Mouse (Mus musculus) forebrain, postnatal 0 days (tissue): ENCODE measurements around the gene Dhrs3. TPM values are rescaled to one million over a fixed set of nuclear protein-coding genes. Genes with fewer than 3 reads are reported as not detected.
A peak's percentile ranks its signal among the peaks of the same experiment; 100 is the strongest.

Experiments used
- ATAC-seq: fragments of 200-750 bp; cut with Nextera tagmentation; 2 replicates; pipeline ENCODE4 v1.8.0; 2017; ENCODE audit warnings: mild to moderate bottlenecking, moderate library complexity
- DNase-seq: peaks from one replicate; pipeline ENCODE4 v3.0.0-alpha.2; 2015
- H3K27ac ChIP-seq: fragments of 300-500 bp; sonication (generic); 2 replicates; pipeline ENCODE4 v1.5.1; 2014; ENCODE audit warnings: low read depth, mild to moderate bottlenecking, antibody characterized with exemption, low read length, moderate library complexity, mixed read lengths
- H3K27me3 ChIP-seq: fragments of 300-500 bp; sonication (generic); 2 replicates; pipeline ENCODE4 v1.6.1; 2014; ENCODE audit warnings: mild to moderate bottlenecking, low read length, mixed read lengths; ENCODE audit not compliant: insufficient read depth
- H3K36me3 ChIP-seq: fragments of 300-500 bp; sonication (generic); 2 replicates; pipeline ENCODE4 v1.6.1; 2014; ENCODE audit warnings: mild to moderate bottlenecking, moderate library complexity; ENCODE audit not compliant: insufficient read depth
- H3K4me1 ChIP-seq: fragments of 300-500 bp; sonication (generic); 2 replicates; pipeline ENCODE4 v1.6.1; 2014; ENCODE audit warnings: antibody characterized with exemption; ENCODE audit not compliant: insufficient read depth
- H3K4me2 ChIP-seq: fragments of 300-500 bp; sonication (generic); 2 replicates; pipeline ENCODE4 v1.6.1; 2014; ENCODE audit warnings: low read depth, mild to moderate bottlenecking, moderate library complexity
- H3K4me3 ChIP-seq: fragments of 300-500 bp; sonication (generic); 2 replicates; pipeline ENCODE4 v1.5.1; 2014; ENCODE audit warnings: low read depth, low read length, mixed read lengths
- H3K9ac ChIP-seq: fragments of 300-500 bp; sonication (generic); 2 replicates; pipeline ENCODE4 v1.6.1; 2014; ENCODE audit warnings: mild to moderate bottlenecking
- H3K9me3 ChIP-seq: fragments of 300-500 bp; sonication (generic); 2 replicates; pipeline ENCODE4 v1.6.1; 2016; ENCODE audit warnings: low read length
- CTCF ChIP-seq: sonication (generic); IDR thresholded peaks from 2 replicates; pipeline ENCODE4 v1.5.1; 2016; ENCODE audit warnings: antibody characterized with exemption, control low read depth, low read depth
- WGBS: fragments of 180-500 bp; shearing (Covaris S2); extraction: QIAGEN DNeasy Blood & Tissue Kit; methylation state at CpG from one replicate; pipeline ENCODE4 v1.1.7; 2014; 5-methylcytosine and 5-hydroxymethylcytosine counted together
- polyA plus RNA-seq: library from polyadenylated mRNA; unstranded; fragments of >200 nt; fragmentation: Nextera tagmentation; extraction: Ambion mirVana; gene quantifications from 2 replicates; pipeline ENCODE4 v1.2.1, GENCODE M21; 2015
- total RNA-seq: library from RNA; depleted of rRNA; stranded (reverse); fragments of >200 nt; gene quantifications from 2 replicates; pipeline ENCODE4 v1.2.3, GENCODE M21; 2014

Dhrs3 gene
- total and polyA plus RNA-seq, 2 experiments from 2014 or later: 13.6 to 23.0 TPM

- no peak for TF ChIP-seq CTCF
- no peaks in the 10 kb centered on the region for H3K9me3 ChIP-seq
- WGBS: 63% methylated on average over 2 of the region's 2 CpGs
- H3K27me3 ChIP-seq: no peaks in the 10 kb centered on the region
- H3K4me3 ChIP-seq: no peak overlapping the region
- no peak overlapping the region for H3K9ac ChIP-seq
- no peak overlapping the region for H3K27ac ChIP-seq
- H3K4me1 ChIP-seq: no peaks in the 10 kb centered on the region
- H3K4me2 ChIP-seq: no peak overlapping the region
- no peak for ATAC-seq
- H3K36me3 ChIP-seq: no peaks in the 10 kb centered on the region
- DNase-seq: no peak
These were observed 11.3 kb upstream of the Dhrs3 start for GRCm38 (mm10) chr4:144881376-144881775.

- Histone ChIP-seq H3K4me1 (no peaks in the 10 kb centered on the region), H3K27me3 (no peaks in the 10 kb centered on the region), H3K9me3 (no peaks in the 10 kb centered on the region), H3K36me3 (no peaks in the 10 kb centered on the region), H3K27ac (0 out of 2 replicates have a peak overlapping the region, but pooled peaks have one; percentile 29), H3K4me2 (no peak overlapping the region), H3K9ac (no peak overlapping the region), H3K4me3 (no peak overlapping the region)
- peak; percentile 74 for DNase-seq
- peak; percentile 76 for ATAC-seq
- TF ChIP-seq CTCF: no peak
- WGBS: 29% methylated on average over 8 of the region's 8 CpGs
These were observed 9.7 kb upstream of the Dhrs3 start for GRCm38 (mm10) chr4:144882881-144883331.

GRCm38 (mm10) chr4:144886460-144886859 lies 6.2 kb upstream of the Dhrs3 start:
- ATAC-seq (peak; percentile 32), DNase-seq (peak; percentile 75)
- H3K4me2 ChIP-seq: no peak overlapping the region
- H3K9me3 ChIP-seq: no peaks in the 10 kb centered on the region
- H3K4me3 ChIP-seq: no peak overlapping the region
- TF ChIP-seq CTCF: no peak
- no peaks in the 10 kb centered on the region; the same call in 1 of the 2 replicates for H3K27me3 ChIP-seq
- no peaks in the 10 kb centered on the region for H3K36me3 ChIP-seq
- no peak overlapping the region for H3K9ac ChIP-seq
- WGBS: 21% methylated on average over 6 of the region's 6 CpGs
- H3K27ac ChIP-seq: no peak overlapping the region
- H3K4me1 ChIP-seq: no peaks in the 10 kb centered on the region

GRCm38 (mm10) chr4:144888750-144889149 lies 3.9 kb upstream of the Dhrs3 start:
- Histone ChIP-seq H3K4me1 (0 out of 2 replicates have a peak, but pooled peaks cover under 1% of the 10 kb centered on the region), H3K4me2 (no peak overlapping the region), H3K36me3 (no peaks in the 10 kb centered on the region), H3K4me3 (no peak overlapping the region), H3K9me3 (no peaks in the 10 kb centered on the region), H3K9ac (no peak overlapping the region), H3K27ac (no peak overlapping the region), H3K27me3 (no peaks in the 10 kb centered on the region; the same call in 1 of the 2 replicates)
- no peak for TF ChIP-seq CTCF
- ATAC-seq (no peak), DNase-seq (no peak)
- WGBS: 82% methylated on average over 4 of the region's 4 CpGs

GRCm38 (mm10) chr4:144889505-144890301 lies 2.9 kb upstream of the Dhrs3 start:
- Histone ChIP-seq H3K27me3 (peaks cover 5% of the 10 kb centered on the region), H3K27ac (no peak overlapping the region), H3K4me3 (no peak overlapping the region), H3K4me2 (no peak overlapping the region), H3K36me3 (no peaks in the 10 kb centered on the region), H3K9me3 (no peaks in the 10 kb centered on the region), H3K4me1 (peaks cover 3% of the 10 kb centered on the region; the same call in 1 of the 2 replicates), H3K9ac (no peak overlapping the region)
- ATAC-seq (no peak), DNase-seq (no peak)
- TF ChIP-seq CTCF: no peak
- WGBS: 81% methylated on average over 9 of the region's 9 CpGs

- WGBS: 13% methylated on average over 7 of the region's 7 CpGs
- no peak overlapping the region for H3K27ac ChIP-seq
- TF ChIP-seq CTCF: peak; percentile 98
- peak; percentile 89 for DNase-seq
- no peaks in the 10 kb centered on the region for H3K9me3 ChIP-seq
- ATAC-seq: peak; percentile 61
- no peak overlapping the region for H3K4me2 ChIP-seq
- H3K36me3 ChIP-seq: no peaks in the 10 kb centered on the region
- no peak overlapping the region for H3K9ac ChIP-seq
- H3K27me3 ChIP-seq: peaks cover 8% of the 10 kb centered on the region
- H3K4me1 ChIP-seq: peaks cover 3% of the 10 kb centered on the region; the same call in 1 of the 2 replicates
- no peak overlapping the region for H3K4me3 ChIP-seq
These were observed 1.9 kb upstream of the Dhrs3 start for GRCm38 (mm10) chr4:144890690-144891120.

GRCm38 (mm10) chr4:144891121-144891711 lies 1.4 kb upstream of the Dhrs3 start:
- TF ChIP-seq CTCF: no peak
- Histone ChIP-seq H3K4me2 (no peak overlapping the region), H3K9me3 (no peaks in the 10 kb centered on the region), H3K4me1 (peaks cover 3% of the 10 kb centered on the region; the same call in 1 of the 2 replicates), H3K9ac (no peak overlapping the region), H3K27ac (no peak overlapping the region), H3K27me3 (peaks cover 8% of the 10 kb centered on the region), H3K4me3 (no peak overlapping the region), H3K36me3 (no peaks in the 10 kb centered on the region)
- WGBS: 65% methylated on average over 10 of the region's 10 CpGs
- ATAC-seq (no peak), DNase-seq (no peak)
